Mouse (Mus musculus): ENCODE data around the gene Oaz2. TPM values are rescaled to one million over a fixed set of nuclear protein-coding genes. Genes with fewer than 3 reads are reported as not detected.

Gene Oaz2
- 74.6 and 178 TPM in 2 replicates for polyA plus RNA-seq (2012; ENCODE audit: low replicate concordance)

GRCm38 (mm10) chr9:65667701-65668100 lies at the start of gene Oaz2:
Gene Oaz2, plus strand, starts transcription at chr9:65668001.

GRCm38 (mm10) chr9:65629025-65629766 lies 38.6 kb upstream of the Oaz2 start, which contains the start of gene Rbpms2:
Gene Rbpms2, plus strand, starts transcription at chr9:65629648.

Other genes starting within 250 kb of the Oaz2 start
- not detected in 2 replicates for gene Slc51b, start 245.0 kb upstream of the Oaz2 start, polyA plus RNA-seq (2012; ENCODE audit: low replicate concordance)
- gene Mtfmt, start 232.2 kb upstream of the Oaz2 start, polyA plus RNA-seq (2012; ENCODE audit: low replicate concordance): 11.1 and 17.8 TPM in 2 replicates
- 40.1 and 57.2 TPM in 2 replicates for gene Spg21, start 207.1 kb upstream of the Oaz2 start, polyA plus RNA-seq (2012; ENCODE audit: low replicate concordance)
- not detected in 2 replicates for gene Ankdd1a, start 147.8 kb upstream of the Oaz2 start, polyA plus RNA-seq (2012; ENCODE audit: low replicate concordance)
- 44.8 and 116 TPM in 2 replicates for gene Plekho2, start 88.0 kb upstream of the Oaz2 start, polyA plus RNA-seq (2012; ENCODE audit: low replicate concordance)
- gene Pif1, start 80.8 kb upstream of the Oaz2 start, polyA plus RNA-seq (2012; ENCODE audit: low replicate concordance): 3.5 and 3.7 TPM in 2 replicates
- 1.2 and 1.4 TPM in 2 replicates for gene Rbpms2, start 38.4 kb upstream of the Oaz2 start, polyA plus RNA-seq (2012; ENCODE audit: low replicate concordance)
- 10.9 and 38.0 TPM in 2 replicates for gene Zfp609, start 159.6 kb downstream of the Oaz2 start, polyA plus RNA-seq (2012; ENCODE audit: low replicate concordance)
- 0.84 and 1.4 TPM in 2 replicates for gene Pclaf, start 222.2 kb downstream of the Oaz2 start, polyA plus RNA-seq (2012; ENCODE audit: low replicate concordance)
- gene Trip4, start 240.8 kb downstream of the Oaz2 start, polyA plus RNA-seq (2012; ENCODE audit: low replicate concordance): 3.0 and 3.7 TPM in 2 replicates
- gene Csnk1g1, start 240.9 kb downstream of the Oaz2 start, polyA plus RNA-seq (2012; ENCODE audit: low replicate concordance): 16.4 and 31.7 TPM in 2 replicates

All from hematopoietic multipotent progenitor cell, adult 10-12 weeks (in vitro differentiated cells).